Mouse (Mus musculus) stomach, postnatal 0 days (tissue): ENCODE results near the gene Vmn2r18.

Source experiments
- CTCF ChIP-seq: IDR thresholded peaks from 2 replicates; pipeline ENCODE4 v1.5.1; 2016; ENCODE audit warnings: antibody characterized with exemption, low read depth, mild to moderate bottlenecking, moderate library complexity
- EP300 ChIP-seq: optimal IDR thresholded peaks from 2 replicates; pipeline ENCODE3; 2016; ENCODE audit warnings: antibody characterized with exemption

- no peak for TF ChIP-seq CTCF
- TF ChIP-seq EP300, result no peak
These were observed 45.6 kb upstream of the Vmn2r18 start for GRCm38 (mm10) chr5:151651411-151651784.
